Mouse (Mus musculus) kidney, postnatal 36 days (tissue): Measurements from ENCODE around the gene Fcf1.

ENCODE experiments used
- DNase-seq, 2 experiments: peaks; one replicate each; pipeline ENCODE4 v3.0.0; 2021 to 2022; ENCODE audit warnings: mixed read lengths in 2 of 2

The Fcf1 gene

DNA sequence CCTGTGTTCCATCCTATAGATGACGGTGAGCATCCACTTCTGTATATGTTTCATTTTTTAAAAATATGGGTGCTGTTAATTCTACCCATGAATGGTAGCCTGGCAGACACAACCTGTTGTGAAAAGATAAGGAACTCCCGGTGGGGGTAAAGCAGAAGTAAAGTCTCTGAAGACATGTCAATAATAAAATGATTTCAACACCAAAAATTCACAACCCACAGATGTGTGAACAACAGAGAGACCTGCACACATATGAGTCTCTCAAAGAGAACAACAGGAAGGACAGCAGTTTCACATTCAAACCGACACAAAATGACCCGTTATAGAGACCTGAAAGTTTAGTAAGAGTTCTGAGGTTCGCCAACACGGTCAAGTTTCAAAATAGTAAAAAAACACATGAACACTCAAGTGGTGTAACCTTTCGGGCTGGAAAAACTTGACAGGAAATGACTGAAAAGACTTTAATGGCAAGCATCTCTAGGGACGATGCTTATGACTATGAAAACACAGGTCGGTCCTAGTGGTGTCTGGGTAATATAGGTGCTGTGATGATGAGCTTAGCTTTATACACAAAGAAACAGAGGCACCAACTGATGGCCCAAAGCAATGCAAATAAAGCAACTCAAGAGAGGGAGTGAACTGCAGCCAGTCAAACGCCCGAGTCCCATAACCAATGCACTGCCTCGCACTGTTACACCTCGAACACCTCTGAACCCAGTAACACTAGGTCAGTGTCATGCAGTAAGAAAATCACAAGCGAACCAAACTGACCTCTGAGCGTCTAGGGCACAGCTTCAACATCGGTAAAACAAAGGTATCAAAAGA lies 1.7 kb upstream of the Fcf1 start:
- no peak for DNase-seq

DNA sequence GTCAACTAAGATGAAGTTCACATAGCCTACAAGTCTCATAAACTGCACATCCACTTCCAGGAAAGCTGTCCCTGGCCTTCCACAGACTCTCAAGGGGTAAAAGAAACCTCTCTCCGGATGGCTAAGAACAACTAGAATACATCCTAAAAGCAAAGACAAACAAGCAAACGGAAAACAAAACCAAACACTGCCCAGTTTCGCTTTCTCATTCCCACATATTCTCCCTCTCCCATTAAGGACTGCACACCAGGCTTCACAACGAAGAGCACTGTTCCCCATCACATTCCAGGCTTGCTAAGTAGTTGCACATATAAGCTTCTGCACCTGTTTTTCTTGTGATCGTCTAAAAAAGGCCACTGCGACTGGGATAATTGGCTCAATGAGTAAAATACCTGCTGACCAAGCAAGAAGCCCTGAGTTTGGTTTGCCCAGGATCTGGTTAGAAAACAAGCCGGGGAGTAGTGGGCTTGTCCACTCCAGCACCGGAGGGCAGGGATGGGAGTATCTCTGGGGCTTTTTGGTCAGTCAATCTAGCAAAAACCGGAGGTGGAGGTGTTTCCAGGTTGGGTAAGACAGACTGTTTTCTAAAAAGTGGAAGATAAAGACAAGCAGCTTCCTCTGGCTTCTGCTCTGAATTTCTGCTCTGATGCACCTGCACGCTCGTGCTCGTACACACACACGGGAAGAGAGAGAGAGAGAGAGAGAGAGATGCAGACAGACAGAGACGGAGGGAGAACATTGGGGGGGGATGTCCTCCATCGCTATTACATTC lies 855 bp upstream of the Fcf1 start:
- no peak for DNase-seq

DNA sequence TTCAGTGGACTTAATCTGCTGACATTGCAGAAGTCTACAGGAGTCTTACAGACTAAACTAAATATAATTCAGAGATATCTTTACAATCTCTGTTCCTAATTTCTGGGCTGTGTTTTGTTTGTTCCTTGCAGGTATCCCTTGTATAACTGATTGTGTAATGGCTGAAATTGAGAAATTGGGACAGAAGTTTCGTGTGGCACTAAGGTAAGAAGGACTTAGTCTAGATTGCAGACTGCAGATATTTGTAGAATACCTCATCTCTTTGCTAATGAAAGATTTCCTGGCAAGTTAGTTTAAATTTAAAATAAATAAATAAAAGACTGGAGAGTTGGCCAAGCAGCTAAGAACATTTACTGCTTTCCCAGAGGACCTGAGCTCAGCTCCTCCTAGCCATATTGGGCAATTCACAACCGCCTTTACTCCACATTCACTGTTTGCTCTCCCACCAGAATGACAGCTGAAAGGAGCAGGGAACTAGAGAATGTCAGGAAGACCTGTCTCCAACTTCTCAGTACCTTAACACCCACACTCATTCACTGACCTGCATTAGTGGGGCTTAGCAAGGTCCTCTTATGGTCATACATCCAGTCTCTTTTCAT lies 8.7 kb downstream of the Fcf1 start:
- DNase-seq: no peak

DNA sequence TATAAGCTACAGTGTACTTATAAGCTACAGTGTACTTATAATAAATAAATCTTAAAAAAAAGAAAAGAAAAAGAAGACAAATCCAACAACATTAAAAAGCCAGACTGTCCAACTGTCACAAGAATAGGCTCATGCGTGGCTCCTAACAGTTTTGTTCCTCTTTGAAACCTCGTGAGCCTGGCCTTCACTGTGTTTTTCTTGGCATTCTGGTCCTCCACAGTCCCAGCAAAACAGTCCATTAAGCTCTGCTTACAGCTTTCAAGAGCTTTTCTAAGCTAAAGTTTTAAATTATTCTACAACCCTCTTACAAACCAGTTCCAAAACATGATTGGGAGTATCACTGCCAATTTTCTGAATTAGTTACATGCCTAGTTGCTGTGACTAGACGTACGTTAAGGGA lies 18.8 kb downstream of the Fcf1 start:
- peak in 1 of 2 experiments; percentile 9 for DNase-seq

DNA sequence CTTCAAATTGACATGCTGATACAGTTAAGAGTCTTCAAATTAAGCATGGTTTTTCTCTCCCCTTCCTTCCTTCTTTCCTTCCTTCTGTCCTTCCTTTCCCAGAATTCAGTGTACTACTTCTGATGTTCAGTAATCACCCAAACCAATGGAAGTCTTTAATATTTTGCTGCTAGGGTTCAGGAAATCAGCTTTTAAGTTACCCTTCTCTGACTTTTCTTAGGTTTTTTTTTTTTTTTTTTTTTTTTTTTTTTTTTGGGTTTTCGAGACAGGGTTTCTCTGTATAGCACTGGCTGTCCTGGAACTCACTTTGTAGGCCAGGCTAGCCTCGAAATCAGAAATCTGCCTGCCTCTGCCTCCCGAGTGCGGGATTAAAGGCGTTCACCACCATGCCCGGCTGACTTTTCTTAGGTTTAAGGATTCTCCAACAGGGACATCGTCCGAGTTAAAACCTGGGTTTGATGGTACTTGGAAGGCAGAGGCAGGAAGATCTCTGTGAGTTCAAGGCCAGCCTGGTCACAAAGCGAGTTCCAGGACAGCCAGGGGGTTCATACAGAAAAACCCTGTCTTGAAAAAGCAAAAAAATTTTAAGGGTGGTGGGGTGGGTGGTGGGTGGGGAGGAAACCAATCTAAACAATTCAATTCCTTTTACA lies 24.5 kb downstream of the Fcf1 start:
- DNase-seq: no peak

DNA sequence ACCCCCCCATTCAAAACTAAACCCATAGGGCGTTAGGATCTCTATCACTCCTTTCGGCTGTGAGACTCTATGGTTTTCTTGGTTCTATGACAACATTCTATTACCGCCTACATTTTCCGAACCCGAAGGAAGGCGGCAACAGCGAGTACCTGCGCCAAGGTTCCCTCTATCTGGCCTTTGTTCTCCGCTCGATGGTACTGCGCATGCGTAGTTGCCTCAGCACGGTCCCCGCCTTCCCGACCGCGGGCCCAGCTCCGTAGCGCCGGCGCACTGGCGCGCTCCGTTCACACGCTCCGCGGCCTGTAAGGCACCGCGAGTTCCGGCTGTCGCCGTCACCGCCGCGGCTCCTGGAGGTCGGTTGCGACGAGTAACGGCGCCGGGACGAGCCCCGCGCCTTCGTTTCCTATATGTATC lies 25.4 kb downstream of the Fcf1 start, which contains the start of gene Ylpm1:
Gene Ylpm1, plus strand, starts transcription at position 239 of the 414 bp plus-strand sequence.
- DNase-seq: peak; percentile 97 to 98

DNA sequence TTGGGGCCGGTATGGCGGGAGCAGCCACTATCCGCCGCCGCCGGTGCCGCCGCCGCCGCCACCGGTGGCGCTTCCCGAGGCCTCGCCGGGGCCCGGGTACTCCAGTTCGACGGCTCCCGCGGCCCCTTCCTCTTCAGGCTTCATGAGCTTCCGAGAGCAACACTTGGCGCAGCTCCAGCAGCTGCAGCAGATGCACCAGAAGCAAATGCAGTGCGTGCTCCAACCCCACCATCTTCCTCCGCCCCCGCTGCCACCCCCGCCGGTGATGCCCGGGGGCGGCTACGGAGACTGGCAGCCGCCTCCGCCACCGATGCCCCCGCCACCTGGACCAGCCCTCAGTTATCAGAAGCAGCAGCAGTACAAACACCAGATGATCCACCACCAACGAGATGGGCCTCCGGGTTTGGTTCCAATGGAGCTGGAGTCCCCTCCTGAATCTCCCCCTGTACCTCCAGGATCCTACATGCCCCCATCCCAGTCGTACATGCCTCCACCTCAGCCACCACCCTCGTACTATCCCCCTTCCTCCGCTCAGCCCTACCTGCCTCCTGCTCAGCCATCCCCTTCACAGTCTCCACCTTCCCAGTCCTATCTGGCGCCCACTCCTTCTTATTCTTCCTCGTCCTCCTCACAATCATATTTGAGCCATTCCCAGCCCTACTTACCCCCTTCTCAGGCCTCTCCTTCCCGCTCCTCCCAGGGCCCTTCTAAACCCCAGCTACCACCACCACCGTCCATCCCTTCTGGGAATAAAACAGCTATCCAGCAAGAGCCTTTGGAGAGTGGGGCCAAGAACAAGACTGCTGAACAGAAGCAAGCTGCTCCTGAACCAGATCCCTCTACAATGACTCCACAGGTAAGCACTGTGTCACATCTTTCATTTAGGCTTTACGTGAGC lies 26.1 kb downstream of the Fcf1 start:
- DNase-seq: peak; percentile 34 to 67

DNA sequence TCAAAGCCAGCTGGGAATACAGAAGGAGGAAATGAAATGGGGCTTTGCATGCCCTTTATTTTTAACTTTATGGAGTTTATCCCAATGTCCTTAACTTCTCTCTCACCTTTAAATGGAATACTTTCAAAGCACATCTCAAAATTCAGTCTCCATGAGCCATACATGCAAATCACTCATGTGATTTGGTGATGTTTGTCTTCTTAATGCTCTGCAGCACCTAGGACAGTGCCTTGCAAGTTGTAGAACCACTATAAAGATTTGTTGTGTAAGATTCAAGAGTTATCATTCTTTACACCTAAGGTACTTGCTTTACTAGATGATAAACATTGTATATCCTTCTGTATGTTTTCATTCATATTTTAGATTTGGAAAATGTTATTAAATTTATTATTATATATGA lies 28.4 kb downstream of the Fcf1 start:
- DNase-seq: no peak

DNA sequence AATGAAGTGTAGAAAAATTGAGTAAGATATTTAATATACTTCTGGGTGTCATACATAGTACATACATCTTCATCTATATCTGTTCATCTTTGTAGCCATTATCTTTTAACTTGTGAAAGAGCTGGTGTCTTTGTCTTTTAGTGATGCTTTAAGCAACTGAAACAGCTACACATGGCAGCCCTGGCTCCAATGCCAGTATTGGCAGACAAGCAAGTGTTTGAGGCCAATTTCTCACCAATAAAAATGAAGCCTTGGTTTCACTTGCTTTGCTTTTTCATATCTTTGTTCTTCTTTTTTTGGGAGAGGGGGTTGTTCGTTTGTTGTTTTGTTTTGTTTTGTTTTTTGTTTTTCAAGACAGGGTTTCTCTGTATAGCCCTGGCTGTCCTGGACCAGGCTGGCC lies 35.5 kb downstream of the Fcf1 start:
- no peak for DNase-seq

DNA sequence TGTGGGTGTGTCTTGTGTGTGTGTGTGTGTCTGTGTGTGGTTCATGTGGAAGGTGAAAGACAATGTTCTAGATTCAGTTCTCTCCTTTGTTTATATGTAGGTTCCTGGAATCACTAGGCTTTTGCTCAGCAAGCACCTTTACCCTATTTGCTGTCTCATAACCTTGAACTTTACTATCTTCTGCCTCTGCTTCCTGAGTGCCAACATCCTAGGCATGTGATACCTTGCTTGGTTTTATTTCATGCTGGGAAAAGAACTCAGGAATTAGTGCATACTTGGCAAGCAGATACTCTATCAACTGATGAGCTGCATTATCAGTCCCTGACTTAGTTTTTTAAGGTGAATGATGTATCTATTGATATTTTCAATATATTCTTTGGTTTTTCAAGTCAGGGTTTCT lies 36.3 kb downstream of the Fcf1 start:
- DNase-seq: no peak

DNA sequence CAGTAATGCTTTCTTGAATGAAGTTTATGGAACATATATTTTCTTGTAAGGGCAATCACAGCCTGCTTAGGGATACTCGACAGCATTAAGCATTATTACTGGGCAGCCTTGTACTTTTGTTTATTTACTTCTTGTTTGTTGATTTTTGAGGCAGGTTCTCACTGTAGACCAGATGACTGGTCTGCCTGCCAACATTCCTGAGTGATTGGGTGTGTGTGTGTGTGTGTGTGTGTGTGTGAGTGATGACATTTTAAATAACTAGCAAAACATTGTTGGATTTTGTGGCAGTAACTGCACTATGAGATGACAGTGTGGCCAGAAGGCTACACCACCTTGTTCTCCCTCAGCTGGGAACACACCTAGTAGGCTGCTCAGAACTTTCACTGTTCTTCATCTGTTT lies 39.1 kb downstream of the Fcf1 start:
- DNase-seq: peak; percentile 19 to 21

DNA sequence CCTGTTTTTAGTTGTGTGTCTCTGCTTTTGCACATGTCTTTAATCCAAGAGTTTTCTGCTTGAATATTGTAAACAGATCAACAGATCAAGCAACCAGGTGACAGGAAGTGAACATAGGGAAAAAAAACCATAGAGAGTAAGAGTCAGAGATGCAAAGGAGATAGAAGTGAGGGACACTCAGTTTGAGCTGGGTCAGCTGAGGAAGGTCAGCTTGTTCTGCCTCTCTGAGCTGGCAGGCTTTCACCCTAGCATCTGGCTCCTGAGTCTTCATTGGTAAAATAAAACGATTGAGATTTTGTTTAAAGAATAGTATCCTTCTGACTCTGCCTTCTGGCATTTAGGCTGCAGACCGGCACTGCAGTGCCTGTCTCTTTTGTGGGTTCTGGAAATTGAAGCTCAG lies 39.8 kb downstream of the Fcf1 start:
- DNase-seq: no peak

DNA sequence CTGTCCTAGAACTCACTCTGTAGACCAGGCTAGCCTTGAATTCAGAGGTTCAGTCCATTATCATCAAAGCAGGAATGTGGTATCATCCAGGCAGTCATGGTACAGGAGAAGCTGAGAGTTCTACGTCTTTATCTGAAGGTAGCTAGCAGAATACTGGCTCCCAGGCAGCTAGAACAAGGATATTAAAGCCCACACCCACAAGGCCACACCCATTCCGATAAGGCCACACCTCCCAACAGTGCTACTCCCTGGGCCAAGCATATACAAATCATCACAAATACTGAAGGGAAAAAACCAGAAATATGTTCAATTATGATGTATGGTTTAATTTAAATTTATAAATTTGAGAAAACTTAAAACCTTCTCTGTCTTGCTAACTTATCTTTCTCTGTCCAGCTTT lies 41.5 kb downstream of the Fcf1 start:
- DNase-seq: no peak

DNA sequence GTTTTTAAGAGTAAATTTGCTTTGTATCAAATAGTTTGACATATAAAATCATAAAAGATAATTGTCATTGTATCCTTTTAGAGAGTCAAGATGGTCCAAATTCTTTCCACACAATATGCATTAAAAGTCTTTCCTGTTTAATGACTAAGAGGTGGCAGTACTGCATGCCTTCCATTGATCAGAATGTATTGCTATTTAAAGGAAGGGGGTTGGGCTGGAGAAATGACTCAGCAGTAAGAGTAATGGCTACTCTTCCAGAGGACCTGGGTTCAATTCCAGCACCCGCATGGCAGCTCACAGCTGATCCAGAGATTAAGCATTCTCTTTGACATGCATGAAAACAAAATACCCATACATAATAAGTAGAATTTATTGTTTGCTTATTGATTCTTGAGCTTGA lies 51.4 kb downstream of the Fcf1 start:
- no peak for DNase-seq

DNA sequence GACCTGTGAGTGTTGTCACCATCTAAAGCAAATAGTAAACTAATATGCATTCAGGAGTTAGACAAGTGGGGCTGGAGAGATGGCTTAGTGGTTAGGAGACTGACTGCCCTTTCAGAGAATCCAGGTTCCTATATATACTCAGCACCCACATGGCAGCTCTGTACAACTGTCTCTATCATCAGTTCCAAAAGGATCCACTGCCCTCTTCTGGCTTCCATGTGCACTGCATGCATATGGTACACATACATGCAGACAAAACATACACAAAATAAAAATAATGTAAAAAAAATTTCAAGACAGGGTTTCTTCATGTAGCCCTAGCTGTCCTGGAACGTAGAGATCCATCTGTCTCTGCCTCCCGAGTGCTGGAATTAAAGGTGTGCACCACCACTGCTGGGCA lies 62.0 kb downstream of the Fcf1 start:
- DNase-seq: peak; percentile 13 to 57
